Mouse (Mus musculus): ENCODE results near the gene Tmem170.

Tmem170 gene

DNA sequence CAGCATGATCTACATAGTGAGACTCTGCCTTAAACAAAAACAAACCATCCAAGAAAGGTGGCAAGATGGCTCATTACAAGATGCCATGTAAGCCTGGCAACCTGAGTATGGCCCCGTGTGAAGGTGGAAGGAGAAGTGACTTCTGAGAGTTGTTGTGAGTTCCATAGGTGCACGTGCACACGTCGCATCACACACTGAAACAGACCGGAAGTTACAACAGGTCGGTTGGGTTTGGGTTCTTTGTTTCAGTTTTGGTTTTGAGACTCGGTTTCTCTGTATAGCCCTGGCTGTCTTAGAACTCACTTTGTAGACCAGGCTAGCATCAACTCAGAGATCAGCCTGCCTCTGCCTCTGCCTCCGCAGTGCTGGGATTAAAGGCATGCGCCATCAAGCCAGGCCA, 62.7 kb downstream of the Tmem170 start:
- no peak for DNase-seq (ENCODE audit: low read depth)
